Mouse (Mus musculus): ENCODE measurements at regions not wholly inside any gene's neighbourhood (a gene's known extent, or its start where the extent isn't known, plus 50 kb on each side); places are given as distances from the start of the nearest gene placed in this dataset.
A peak's percentile ranks its signal among the peaks of the same experiment; 100 is the strongest.
"Not testable (repeated sequence)": the region's sequence is repeated elsewhere in the genome, so short reads cannot be mapped to it uniquely, and the experiment has no call there.

DNA sequence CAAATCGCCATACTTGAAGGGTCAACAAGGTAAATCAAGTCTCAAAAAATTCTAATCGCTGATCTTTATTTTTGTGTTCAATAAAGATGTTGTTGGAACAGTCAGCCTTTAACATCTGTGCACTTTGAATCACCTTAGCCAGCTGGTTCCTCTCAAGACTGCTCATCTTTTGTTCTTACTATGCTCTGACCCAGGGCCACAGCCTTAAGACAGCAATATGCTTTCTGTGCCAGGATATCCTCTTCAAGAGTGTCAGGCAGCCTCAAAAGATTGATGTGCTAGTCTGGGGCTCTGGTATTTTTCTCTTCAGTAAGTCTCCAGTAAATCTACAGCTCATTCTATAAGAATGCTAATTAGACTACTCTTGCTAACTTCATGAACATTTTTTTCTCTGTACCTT, 199.9 kb downstream of the Dph6 start:
- no peak for DNase-seq (ENCODE audit: low spot score in 2 of 2)

DNA sequence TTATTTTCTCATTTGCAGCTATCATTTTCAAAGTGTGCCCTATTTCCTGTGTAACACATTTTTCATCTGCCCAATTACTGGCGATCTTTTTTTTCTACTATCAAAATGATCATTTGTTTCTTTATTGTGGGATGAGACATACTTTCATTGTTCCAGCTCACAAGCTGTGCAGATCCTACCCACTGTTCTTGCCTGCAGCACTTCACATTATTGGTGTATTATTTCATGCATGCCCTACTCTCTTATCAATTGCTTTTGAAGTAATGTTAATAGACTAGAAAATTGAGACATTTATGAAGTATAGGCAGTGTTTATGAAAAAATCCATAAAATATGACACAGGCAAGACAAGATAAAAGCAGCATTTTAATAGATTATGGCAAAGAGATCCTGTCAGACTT, 204.6 kb downstream of the Dph6 start:
- DNase-seq (ENCODE audit: low spot score in 2 of 2) = peak in 1 of 2 experiments; percentile 1

DNA sequence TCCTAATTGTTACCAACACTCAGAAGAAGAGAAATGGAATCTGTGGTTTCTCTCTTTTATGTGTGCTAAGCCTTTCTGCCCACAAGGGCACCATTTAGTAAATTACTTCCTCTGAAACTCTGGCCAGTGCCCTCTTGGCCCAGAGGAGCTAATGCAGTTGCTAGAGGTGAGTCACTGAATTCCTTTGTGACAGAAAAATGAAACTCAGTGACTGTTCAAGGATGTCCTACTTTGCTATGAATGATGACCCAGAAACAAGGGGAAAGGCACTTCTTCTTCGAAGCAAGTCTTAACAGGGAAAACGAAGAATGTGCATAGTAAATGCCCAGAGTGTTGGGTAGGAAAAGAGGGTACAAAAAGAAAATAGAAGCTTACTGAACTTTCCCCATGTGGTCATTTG, 211.0 kb downstream of the Dph6 start:
- DNase-seq (ENCODE audit: low spot score in 2 of 2) = no peak

DNA sequence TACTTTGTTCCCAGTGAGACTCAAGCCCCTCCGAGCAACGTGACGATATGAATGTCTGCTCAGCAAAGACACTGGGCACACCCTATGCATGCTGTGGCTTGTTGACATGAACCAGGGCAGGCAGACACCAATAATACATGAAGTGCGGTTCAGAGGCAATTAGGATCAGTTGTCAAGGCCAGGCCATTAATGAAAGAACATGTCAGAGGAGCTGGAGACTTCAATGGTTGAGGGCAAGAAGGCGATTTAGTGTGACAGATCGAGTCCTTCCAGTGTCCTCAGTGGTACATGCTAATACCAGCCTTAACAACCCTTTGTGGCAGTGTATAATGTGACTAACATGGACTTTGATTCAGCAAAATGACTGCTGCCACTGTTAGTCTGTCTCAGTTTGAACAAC, 213.8 kb downstream of the Dph6 start:
- DNase-seq (ENCODE audit: low spot score in 2 of 2) = no peak

DNA sequence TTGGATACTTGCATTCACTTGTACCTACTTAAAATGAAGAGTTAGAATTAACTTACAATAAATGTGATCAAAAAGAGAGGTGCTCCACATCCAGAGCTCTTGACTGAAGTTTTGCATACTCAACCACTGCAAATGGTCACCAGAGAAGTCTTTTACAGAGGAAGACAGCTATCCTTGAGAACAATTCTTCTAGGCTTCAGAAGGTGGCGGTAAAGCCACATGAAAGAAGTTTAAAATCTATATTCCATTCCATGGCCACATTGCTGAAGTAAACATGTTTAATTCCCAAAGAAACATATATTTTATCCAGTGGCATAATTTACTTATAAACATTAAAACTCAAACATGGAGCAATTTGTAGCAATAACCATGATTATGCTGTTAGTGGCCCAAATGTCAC, 215.1 kb downstream of the Dph6 start:
- peak in 1 of 2 experiments; percentile 8 for DNase-seq (ENCODE audit: low spot score in 2 of 2)

DNA sequence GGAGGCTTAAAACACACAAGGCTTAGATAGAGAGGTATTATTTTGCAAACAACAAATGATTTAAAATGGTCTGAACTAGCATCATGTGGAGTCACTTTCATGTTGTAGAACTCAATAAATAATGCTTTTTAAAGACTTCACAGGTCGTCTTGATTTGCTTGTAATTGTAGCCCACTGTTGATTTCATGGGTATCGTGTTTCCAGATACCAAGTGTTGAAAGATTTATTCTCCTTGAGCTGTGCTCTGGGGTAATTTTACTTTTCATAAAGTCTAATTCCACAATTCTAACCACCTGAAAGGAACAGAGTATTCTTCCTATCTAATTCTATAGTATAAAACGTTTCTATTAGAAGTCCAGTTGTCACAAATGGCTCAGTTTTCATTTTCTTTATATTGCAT, 216.7 kb downstream of the Dph6 start:
- no peak for DNase-seq (ENCODE audit: low spot score in 2 of 2)

DNA sequence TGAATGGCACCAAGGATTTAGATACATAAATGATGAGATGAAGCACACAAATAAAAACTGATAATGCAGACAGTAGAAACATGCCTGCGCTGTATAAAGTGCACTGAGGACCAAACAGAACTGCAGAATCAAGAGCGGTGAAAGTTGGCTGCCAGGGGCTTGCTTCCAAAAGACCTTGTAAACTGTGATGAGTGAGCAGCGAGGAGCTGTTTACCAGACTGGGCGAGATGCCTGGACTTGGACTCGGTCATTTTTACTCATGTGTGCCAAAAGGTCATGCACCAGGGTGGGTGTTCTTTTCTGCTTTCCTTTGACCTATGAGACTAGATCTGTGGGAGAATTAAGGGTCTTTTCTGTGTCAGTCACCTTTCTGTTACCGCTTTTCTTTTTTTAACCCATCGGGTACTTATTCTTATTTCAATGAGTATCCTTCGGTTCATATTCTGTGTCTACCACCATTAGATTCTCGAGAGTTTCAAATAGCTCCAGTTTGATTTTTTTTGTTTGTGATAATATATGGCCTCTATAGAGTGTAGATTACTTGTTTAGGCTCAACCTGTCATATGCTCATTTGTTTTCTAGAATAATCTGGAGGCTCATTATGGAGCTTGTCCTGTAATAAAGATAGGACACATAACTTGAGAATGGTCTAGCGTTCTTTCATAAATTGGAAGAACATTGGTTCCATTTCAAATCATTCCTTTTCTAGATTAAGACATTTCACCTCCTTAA, 226.3 kb upstream of the Zfp770 start:
- DNase-seq (ENCODE audit: low spot score in 2 of 2) = peak in 1 of 2 experiments; percentile 25

DNA sequence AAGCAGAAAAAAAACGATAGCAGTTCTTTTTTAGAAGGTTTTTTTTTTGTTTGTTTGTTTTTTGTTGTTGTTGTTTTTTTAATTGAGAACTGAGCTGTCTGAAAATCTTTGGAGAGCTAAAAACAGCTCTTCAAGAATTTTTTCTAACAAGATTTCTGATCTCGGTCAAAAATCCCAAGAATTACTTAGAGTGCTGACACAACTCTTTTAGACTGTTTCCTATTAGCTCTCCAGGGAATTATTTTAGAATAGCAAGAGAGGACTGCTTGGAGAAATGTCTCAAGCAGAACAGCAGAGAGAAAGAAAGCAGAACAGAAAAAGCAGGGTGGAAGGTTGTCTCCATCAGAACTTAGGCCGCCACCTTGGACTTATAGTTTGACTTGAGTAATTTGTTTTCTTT, 218.1 kb upstream of the Zfp770 start:
- DNase-seq (ENCODE audit: low spot score in 2 of 2) = no peak

DNA sequence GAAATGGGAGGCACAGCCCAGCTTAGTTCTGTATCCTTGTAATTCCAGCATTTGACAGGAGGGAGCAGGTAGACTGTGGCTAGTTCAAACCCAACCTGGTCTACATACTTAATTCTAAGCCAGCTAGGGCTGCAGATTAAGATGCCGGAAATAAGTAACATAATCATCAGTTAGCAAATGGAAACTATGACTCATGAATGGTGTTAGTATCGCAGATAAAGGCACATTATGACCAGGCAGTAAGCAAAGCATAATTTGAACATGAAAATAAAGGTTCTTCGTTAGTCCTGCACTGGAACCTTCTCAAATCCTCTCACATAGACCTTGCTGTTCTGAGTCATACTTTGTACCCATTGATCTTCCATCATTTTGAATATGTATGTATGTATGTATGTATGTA, 211.7 kb upstream of the Zfp770 start:
- no peak for DNase-seq (ENCODE audit: low spot score in 2 of 2)

DNA sequence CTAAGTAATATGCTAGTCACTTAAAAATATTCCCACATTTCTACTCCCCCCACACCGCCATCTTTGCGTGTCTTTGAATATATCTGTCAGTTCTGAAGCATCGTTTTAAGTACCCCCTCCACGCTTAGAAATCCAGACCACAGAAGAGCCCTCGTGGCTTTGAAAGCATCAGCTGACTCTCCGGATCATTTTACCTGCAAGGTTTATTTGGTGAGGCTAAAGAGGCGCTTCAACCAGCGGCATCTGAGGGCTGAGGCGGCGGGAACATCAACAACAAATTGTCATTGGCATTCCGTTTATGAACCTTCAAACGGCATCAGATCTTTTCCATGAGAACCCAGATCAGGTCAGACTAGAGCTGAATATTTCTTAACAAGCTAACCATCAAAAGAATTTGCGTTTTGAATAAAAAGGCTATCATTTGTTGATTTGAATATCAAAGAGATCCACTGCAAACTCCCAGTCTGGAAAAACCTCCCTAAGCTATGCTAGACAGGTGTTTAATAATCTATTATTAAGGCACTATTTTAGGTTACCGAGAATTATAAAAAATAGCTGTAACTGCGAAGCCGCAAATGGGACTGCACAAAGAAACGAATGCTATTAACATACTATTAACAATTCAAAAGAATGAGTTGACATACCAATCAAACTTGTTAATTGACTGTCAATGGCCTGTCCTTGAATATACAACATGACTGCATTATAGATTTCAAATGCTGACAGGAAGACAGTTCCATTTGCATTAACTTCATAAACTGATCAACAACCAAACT, 210.9 kb upstream of the Zfp770 start:
- DNase-seq (ENCODE audit: low spot score in 2 of 2) = no peak

DNA sequence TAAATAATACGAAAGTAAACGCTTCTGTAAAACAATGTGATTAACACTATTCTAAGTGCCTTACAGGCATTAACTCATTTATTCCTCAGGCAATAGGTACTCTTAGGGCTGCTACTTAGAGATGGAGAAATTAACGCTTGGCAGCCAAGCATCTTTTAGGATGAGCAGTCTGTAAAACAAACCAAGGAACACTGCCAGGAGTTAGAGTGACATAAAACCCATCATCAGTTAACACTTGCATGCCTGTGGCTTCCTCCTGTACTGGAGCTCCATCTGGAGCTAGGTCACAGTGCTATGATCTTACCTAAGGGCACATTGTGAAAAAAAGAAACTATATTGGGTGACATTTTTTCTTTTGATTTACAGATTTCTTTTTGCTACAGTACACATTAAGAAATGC, 209.4 kb upstream of the Zfp770 start:
- no peak for DNase-seq (ENCODE audit: low spot score in 2 of 2)

DNA sequence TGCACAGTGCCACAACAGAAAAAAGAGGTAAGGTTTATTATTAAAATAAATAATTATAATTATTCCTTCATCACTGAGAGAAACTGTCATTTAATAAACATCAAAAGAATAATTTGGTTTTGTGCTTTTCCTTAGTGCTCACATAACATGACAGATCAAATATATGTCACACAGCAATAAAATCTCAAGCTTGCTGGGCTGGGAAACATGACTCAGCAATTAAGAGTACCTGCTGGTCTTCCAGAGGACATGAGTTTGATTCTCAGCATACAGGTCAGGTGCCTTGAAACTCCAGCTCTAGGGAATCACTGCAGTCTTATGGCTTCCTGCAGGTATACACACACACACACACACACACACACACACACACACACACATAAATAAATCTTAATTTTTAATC, 208.3 kb upstream of the Zfp770 start:
- DNase-seq (ENCODE audit: low spot score in 2 of 2) = no peak

DNA sequence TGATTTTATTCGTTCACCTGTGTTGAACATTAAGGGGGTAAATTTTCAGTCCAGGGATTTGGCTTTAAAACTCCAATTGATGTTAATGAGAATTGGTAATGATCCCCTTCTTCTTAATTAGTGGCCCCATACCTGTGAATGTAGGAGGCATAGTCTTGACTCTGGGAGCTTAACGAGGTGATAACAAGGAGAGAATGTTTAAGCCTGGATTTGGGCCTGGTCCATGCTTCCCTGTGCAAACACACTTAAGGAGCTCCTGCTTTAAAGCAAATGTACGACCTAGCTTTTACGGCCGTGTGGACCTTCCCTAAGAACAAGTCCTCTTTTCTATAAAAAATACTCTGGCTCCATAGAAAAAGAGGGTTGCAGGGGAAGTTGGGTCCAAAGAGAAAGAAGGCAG, 206.1 kb upstream of the Zfp770 start:
- DNase-seq (ENCODE audit: low spot score in 2 of 2) = no peak

DNA sequence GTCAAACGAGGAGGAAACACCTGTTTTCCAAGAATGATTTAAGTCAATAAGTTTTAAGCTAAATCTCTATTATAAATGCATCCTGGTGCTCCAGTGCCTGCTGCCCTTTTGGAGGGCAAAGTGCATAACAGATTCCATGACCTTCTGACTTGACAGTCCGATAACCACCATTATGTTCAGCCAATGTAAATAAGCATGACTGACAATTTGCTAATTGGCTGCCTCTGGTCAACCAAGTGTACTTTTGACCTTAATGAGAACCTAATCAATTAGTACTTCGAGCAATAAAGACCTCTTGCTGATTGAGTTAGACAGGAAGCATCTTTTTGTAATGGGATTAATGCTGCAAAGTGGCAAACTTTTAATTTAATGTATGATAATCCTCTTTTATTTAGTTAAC, 183.3 kb upstream of the Zfp770 start:
- DNase-seq (ENCODE audit: low spot score in 2 of 2) = no peak

DNA sequence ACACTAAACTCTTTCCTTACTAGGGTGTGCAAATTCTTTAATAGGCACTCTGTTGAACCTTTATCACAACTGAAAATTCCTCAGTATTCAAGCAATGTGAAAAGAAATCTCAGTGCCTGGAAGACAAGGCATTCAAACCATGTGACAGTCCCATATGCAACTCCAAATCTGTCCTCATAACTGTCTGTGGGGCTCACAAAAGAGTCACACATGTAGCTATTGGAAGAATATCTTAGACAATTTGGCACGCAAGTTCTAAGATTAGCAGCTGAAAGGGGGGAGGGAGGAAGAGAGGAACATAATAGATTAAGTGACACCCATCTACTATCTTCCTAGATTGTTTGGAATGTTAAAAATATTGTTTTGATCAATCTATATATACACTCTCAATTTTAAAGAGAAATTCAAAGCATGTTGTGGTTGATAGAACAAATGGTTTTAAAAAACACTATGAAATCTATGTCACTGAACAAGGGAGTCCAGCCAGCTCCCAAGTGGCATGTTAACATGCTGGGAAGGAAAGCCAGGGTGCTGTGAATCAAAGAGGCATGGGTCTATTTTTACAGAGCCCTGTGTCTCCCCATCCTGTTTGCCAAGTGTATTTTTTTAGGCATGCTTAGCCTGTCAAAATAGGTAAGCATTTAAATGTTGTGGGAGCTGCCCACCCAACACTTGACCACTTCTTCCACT, 177.7 kb upstream of the Zfp770 start:
- DNase-seq (ENCODE audit: low spot score in 2 of 2) = peak in 1 of 2 experiments; percentile 25

DNA sequence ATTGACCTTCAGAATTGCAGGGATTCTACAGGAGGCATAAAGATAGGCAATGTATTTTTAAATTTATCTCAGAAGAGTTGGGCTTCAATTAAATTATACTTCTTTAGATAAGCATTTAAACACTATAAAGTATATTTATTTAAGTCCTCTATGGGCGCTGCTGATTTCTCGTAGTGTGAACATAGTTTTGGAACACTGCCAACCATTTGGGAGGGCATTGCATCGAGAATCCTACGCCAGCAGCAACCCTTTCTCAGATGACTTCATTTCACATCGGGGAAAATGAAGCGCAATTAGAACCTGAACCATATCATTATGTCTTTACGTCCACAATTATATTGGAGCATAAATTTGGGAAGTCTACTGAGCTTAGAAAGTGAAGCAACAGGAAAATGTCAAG, 172.2 kb upstream of the Zfp770 start:
- no peak for DNase-seq (ENCODE audit: low spot score in 2 of 2)

DNA sequence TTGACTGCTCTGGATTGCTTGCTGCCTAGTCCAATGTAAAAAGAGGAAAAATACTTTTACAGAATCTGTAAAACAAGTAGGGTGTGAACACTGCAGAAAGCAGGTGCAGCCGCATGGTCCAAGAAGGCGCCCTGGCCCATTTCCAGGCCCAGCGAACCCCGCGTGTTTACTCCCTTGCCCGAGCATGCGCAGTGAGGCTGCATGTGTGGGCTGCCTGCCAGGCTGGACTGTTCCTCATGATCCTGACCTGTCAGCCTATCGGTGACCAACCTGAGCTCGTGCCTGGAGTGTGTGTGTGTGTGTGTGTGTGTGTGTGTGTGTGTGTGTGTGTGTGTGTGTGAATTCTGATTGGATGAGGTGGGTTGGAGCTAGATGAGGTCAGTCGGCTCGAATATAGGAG, 152.6 kb upstream of the Zfp770 start:
- DNase-seq (ENCODE audit: low spot score in 2 of 2) = not testable (repeated sequence)

DNA sequence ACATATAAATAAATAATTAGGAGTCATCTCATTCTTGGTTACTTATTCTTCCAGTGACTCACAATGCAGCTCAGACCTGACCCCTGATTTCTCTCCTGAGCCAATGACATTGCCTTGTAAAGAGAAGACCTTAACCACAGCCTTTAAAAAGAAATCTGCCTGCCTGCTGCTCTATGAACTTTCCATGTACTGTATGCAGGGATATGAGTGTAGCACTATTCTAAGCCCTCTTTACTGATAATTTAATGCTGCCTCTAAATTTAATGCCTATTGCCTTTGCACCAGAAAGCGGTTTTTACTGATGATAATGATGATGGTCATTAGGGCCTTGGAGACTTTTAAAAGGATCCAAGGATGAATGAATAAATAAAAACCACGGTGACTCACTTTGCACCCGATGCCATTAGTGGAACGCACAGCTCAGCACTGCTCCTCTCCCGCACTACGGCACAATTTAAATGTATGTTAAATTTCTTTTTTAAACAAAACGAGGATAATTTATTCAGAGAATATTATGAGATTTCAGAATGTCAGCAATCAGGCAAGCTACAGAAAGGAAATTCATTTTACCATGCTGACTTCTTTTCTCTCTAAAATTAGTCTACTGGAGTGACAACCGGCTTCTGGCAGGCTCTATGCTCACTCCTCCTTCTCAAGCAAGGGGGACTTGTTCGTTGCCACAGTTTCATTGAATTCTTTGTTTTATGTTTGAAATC, 139.5 kb upstream of the Zfp770 start:
- DNase-seq (ENCODE audit: low spot score in 2 of 2) = peak in 1 of 2 experiments; percentile 8

DNA sequence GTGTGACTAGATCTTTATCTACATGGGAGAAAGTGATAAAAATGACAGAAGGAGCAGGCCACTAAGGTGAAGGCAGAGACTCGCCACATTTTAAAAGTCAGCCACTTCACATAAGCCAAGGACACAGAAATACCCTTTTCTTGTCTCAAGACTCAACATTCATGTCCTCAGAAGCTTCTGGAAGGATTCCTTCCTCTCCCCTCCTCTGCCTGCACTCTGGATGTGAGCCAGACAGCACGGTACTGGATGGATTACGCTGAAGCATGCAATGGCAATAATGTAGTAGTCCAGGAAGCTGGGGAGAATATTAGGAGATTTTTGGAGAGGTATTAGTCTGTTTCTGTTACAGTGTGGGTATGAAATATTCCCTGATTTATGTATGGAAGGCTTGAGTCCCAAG, 100.5 kb upstream of the Zfp770 start:
- DNase-seq (ENCODE audit: low spot score in 2 of 2) = no peak

DNA sequence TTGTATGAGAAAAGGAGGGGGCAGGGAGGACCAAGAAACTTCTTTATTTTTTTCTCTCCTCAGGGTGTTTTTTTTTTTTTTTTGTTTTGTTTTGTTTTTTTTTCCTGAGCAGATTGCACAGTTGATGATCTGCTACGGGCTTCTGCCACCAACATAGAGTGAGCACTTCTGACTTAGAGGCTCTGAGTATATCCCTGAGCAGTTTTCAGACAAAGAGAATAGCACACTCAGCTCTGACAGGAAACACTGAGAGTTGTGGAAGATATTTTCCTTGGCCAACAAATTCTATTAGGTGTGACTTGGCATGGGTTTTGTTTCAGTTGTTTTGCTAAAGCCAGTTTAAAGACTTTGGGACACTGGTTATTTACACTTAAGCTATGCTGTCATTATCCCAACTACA, 93.8 kb upstream of the Zfp770 start:
- no peak for DNase-seq (ENCODE audit: low spot score in 2 of 2)

DNA sequence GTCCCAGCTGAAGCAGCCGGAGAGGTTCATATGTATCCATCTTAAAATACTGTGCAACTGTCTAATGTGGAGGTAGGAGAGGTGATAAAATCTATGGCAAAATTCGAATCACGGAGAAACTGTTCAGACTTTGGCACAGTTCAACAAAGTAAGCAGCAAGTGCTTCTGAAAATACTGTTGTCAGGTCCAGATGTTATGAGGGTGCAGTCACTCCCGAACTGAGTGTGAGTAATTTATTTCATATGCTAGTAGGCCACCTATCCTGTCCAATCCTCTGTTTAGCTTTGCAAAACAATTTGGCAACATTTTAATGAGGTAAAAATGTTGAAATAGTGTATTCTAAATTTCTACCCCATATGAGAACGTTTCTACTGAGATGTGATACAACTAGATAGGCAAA, 90.1 kb upstream of the Zfp770 start:
- no peak for DNase-seq (ENCODE audit: low spot score in 2 of 2)

DNA sequence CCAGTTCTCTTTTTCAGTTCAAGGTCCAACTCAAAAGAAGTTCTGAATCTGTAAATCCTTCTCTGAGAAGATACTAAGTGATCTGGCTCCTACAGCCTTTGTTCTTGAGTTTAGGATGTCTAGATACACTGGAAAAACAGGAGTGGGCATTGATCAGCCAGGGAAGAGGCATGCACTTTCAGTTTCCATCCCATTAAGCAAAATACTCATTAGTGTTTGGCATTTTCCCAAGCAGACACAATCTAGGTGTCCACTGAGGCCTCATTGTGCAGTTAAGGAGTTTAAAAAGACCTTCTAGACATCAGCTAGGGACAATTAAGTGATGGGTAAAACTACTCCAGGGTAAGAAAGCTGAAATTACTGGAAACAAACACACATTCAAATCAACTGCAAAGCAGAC, 74.3 kb upstream of the Zfp770 start:
- no peak for DNase-seq (ENCODE audit: low spot score in 2 of 2)

All from layer of hippocampus, adult 18-20 months (tissue).